ENCODE assay signal across 14 mouse cellular contexts in genomic region chr12:117657766-117658165, GRCm38 (mm10).
DNase-seq lines count a peak whose midpoint lies in the region; ATAC-seq and TF ChIP-seq lines count a peak whose summit lies in the region.
"Had no signal": no experiment of that assay in that cellular context is flagged by ENCODE, and none has a peak within 500 bp of the region (broad histone marks: within the 10 kb centered on the region; RNA-seq: fewer than 3 reads in every experiment).

No protein-coding gene starts in this region.

- no peaks in the 10 kb centered on the region for H3K9me3 ChIP-seq in kidney, postnatal 0 days (replicated peaks; ENCODE audit: low read length)
- H3K9me3 ChIP-seq: embryonic facial prominence, embryonic 15.5 days; forebrain, embryonic 15.5 days had no signal

- ATAC-seq in kidney, postnatal 0 days (replicated peaks; ENCODE audit: low FRiP score, low read depth) = no peak
- ATAC-seq: forebrain, embryonic 15.5 days had no signal

- peak overlapping the region; percentile 28; the same call in 1 of the 2 replicates for H3K4me2 ChIP-seq in kidney, postnatal 0 days (ENCODE audit: low read length)
- H3K4me2 ChIP-seq: embryonic facial prominence, embryonic 15.5 days; forebrain, embryonic 15.5 days had no signal

- no peaks in the 10 kb centered on the region for H3K27me3 ChIP-seq in kidney, postnatal 0 days (ENCODE audit: insufficient read depth, low read length)
- H3K27me3 ChIP-seq: embryonic facial prominence, embryonic 15.5 days; forebrain, embryonic 15.5 days had no signal

- whole genome bisulfite sequencing in kidney, postnatal 0 days = 60% methylated on average over 5 of the region's 5 CpGs

- H3K4me3 ChIP-seq in left cerebral cortex, adult 2 months = no peak overlapping the region
- peak overlapping the region; percentile 25 for H3K4me3 ChIP-seq in kidney, postnatal 0 days (replicated peaks; ENCODE audit: low read depth, low read length)
- H3K4me3 ChIP-seq: embryonic facial prominence, embryonic 15.5 days; forebrain, embryonic 15.5 days had no signal

- H3K4me1 ChIP-seq in kidney, postnatal 0 days (replicated peaks; ENCODE audit: insufficient read depth, low read length) = no peaks in the 10 kb centered on the region
- H3K4me1 ChIP-seq: embryonic facial prominence, embryonic 15.5 days; forebrain, embryonic 15.5 days had no signal

- no peaks in the 10 kb centered on the region for H3K36me3 ChIP-seq in kidney, postnatal 0 days (ENCODE audit: insufficient read depth, low read length)
- H3K36me3 ChIP-seq: embryonic facial prominence, embryonic 15.5 days; forebrain, embryonic 15.5 days had no signal

- no peak for TF ChIP-seq CTCF in left cerebral cortex, adult 2 months (IDR thresholded peaks at IDR 0.05)
- TF ChIP-seq CTCF in kidney, postnatal 0 days (IDR thresholded peaks at IDR 0.05; ENCODE audit: low read depth) = no peak

- peak; percentile 16 for DNase-seq in adrenal gland, adult 2 months
- no peak for DNase-seq in adrenal gland, adult 18-20 months (ENCODE audit: low spot score in 2 of 2)
- no peak for DNase-seq in left cerebral cortex, adult 2 months (ENCODE audit: extremely low spot score in 1 of 2, low spot score in 2 of 2)
- DNase-seq in left cerebral cortex, adult 8-10 months (ENCODE audit: low spot score in 2 of 2) = no peak
- DNase-seq in heart, adult 9 months (ENCODE audit: low spot score in 2 of 2) = peak; percentile 73 to 82
- peak; percentile 43 for DNase-seq in kidney, postnatal 0 days (ENCODE audit: low spot score)
- no peak for DNase-seq in frontal cortex, postnatal 25 days (ENCODE audit: low spot score in 2 of 2)
- DNase-seq in B cell, adult 2 months = no peak
- DNase-seq: adrenal gland, postnatal 25 days; left cerebral cortex, postnatal 4 days; midbrain, embryonic 14.5 days had no signal

- no peak overlapping the region for H3K9ac ChIP-seq in kidney, postnatal 0 days (ENCODE audit: low read depth, low read length)
- H3K9ac ChIP-seq: embryonic facial prominence, embryonic 15.5 days; forebrain, embryonic 15.5 days had no signal

- intact Hi-C loops in left cerebral cortex, adult 2 months (cut with DNase I) = no loop called here

- H3K27ac ChIP-seq in left cerebral cortex, adult 2 months = peak overlapping the region; percentile 66; the same call in 1 of the 2 replicates
- H3K27ac ChIP-seq in kidney, postnatal 0 days = peak overlapping the region; percentile 44; the same call in 1 of the 2 replicates
- H3K27ac ChIP-seq: embryonic facial prominence, embryonic 15.5 days; forebrain, embryonic 15.5 days; macrophage had no signal

Comparison
In these comparisons a context has a peak if more than half of its experiments do, and no peak if none do; other contexts are left out.
1. DNase-seq: peak in adrenal gland, adult 2 months (single experiment), heart, adult 9 months (2 of 2) and kidney, postnatal 0 days (single experiment); none in adrenal gland, adult 18-20 months (0 of 2), left cerebral cortex, adult 2 months (0 of 2), left cerebral cortex, adult 8-10 months (0 of 2), frontal cortex, postnatal 25 days (0 of 2) and B cell, adult 2 months (0 of 2).